Mouse (Mus musculus) midbrain, embryonic 14.5 days (tissue): ENCODE data around the gene Grhl1. TPM values are rescaled to one million over a fixed set of nuclear protein-coding genes. Genes with fewer than 3 reads are reported as not detected.

Experiments used
- ATAC-seq: fragments of 200-750 bp; cut with Nextera tagmentation; 2 replicates; pipeline ENCODE4 v1.8.0; 2017; ENCODE audit warnings: moderate number of reproducible peaks, moderate library complexity; ENCODE audit not compliant: low FRiP score, low TSS enrichment
- DNase-seq: peaks from one replicate; pipeline ENCODE4 v3.0.0-alpha.2; 2015
- H3K27ac ChIP-seq: fragments of 300-500 bp; sonication (generic); replicated peaks from 2 replicates; pipeline ENCODE4 v1.5.1; 2014; ENCODE audit warnings: mild to moderate bottlenecking, low read depth, low read length, moderate library complexity
- H3K27me3 ChIP-seq: fragments of 300-500 bp; sonication (generic); 2 replicates; pipeline ENCODE4 v1.6.1; 2014; ENCODE audit warnings: low read length, control low read depth, mixed read lengths; ENCODE audit not compliant: control insufficient read depth, insufficient read depth
- H3K36me3 ChIP-seq: fragments of 300-500 bp; sonication (generic); 2 replicates; pipeline ENCODE4 v1.6.1; 2014; ENCODE audit warnings: low read length, control low read depth; ENCODE audit not compliant: control insufficient read depth, insufficient read depth
- H3K4me1 ChIP-seq: fragments of 300-500 bp; sonication (generic); 2 replicates; pipeline ENCODE4 v1.6.1; 2014; ENCODE audit warnings: mild to moderate bottlenecking, antibody characterized with exemption, low read length, control low read depth; ENCODE audit not compliant: control insufficient read depth, insufficient read depth
- H3K4me2 ChIP-seq: fragments of 300-500 bp; sonication (generic); 2 replicates; pipeline ENCODE4 v1.6.1; 2014; ENCODE audit warnings: mild to moderate bottlenecking, low read length, moderate library complexity
- H3K4me3 ChIP-seq: fragments of 300-500 bp; sonication (generic); replicated peaks from 2 replicates; pipeline ENCODE4 v1.5.1; 2014; ENCODE audit warnings: low read depth, low read length
- H3K9ac ChIP-seq: fragments of 300-500 bp; sonication (generic); replicated peaks from 2 replicates; pipeline ENCODE4 v1.6.1; 2014; ENCODE audit warnings: mild to moderate bottlenecking, low read length, moderate library complexity
- H3K9me3 ChIP-seq: fragments of 300-500 bp; sonication (generic); 2 replicates; pipeline ENCODE4 v1.6.1; 2016; ENCODE audit warnings: low read length, control low read depth, mixed read lengths; ENCODE audit not compliant: control insufficient read depth
- WGBS: fragments of 180-500 bp; shearing (Covaris S2); extraction: QIAGEN DNeasy Blood & Tissue Kit; methylation state at CpG from one replicate; pipeline ENCODE4 v1.1.7; 2014; 5-methylcytosine and 5-hydroxymethylcytosine counted together
- polyA plus RNA-seq: library from polyadenylated mRNA; unstranded; fragments of >200 nt; fragmentation: Nextera tagmentation; extraction: Ambion mirVana; gene quantifications from 2 replicates; pipeline ENCODE4 v1.2.1, GENCODE M21; 2014

The Grhl1 gene
- polyA plus RNA-seq, 1 experiment from 2014 or later: 0.66 TPM

GRCm38 (mm10) chr12:24644125-24644571 lies 72.1 kb downstream of the Grhl1 start:
- ATAC-seq (no peak), DNase-seq (no peak)
- H3K4me1 ChIP-seq: no peaks in the 10 kb centered on the region
- H3K9me3 ChIP-seq: no peaks in the 10 kb centered on the region
- H3K36me3 ChIP-seq: no peaks in the 10 kb centered on the region
- H3K4me2 ChIP-seq: no peak overlapping the region
- no peak overlapping the region for H3K27ac ChIP-seq
- H3K27me3 ChIP-seq: no peaks in the 10 kb centered on the region
- H3K4me3 ChIP-seq: no peak overlapping the region
- H3K9ac ChIP-seq: no peak overlapping the region
- WGBS: 33% methylated on average over 1 of the region's 1 CpGs

- no peaks in the 10 kb centered on the region for H3K9me3 ChIP-seq
- ATAC-seq: no peak
- no peaks in the 10 kb centered on the region for H3K27me3 ChIP-seq
- 85% methylated on average over 6 of the region's 6 CpGs for WGBS
- no peaks in the 10 kb centered on the region for H3K36me3 ChIP-seq
- H3K4me3 ChIP-seq: no peak overlapping the region
- H3K9ac ChIP-seq: no peak overlapping the region
- DNase-seq: no peak
- peaks cover 4% of the 10 kb centered on the region; the same call in 1 of the 2 replicates for H3K4me1 ChIP-seq
- no peak overlapping the region for H3K27ac ChIP-seq
- H3K4me2 ChIP-seq: no peak overlapping the region
Observed at GRCm38 (mm10) chr12:24645901-24646300, 73.8 kb downstream of the Grhl1 start.

GRCm38 (mm10) chr12:24648094-24648493 lies 76.0 kb downstream of the Grhl1 start:
- WGBS: 61% methylated on average over 1 of the region's 1 CpGs

GRCm38 (mm10) chr12:24650415-24651062 lies 78.5 kb downstream of the Grhl1 start:
- Histone ChIP-seq H3K9ac (peak overlapping the region; percentile 93), H3K9me3 (no peaks in the 10 kb centered on the region), H3K4me2 (peak overlapping the region; percentile 71), H3K36me3 (peaks cover 22% of the 10 kb centered on the region), H3K4me3 (peak overlapping the region; percentile 92), H3K27ac (peak overlapping the region; percentile 93), H3K27me3 (no peaks in the 10 kb centered on the region), H3K4me1 (peaks cover 21% of the 10 kb centered on the region)
- no peak; the same call in 1 of the 2 replicates for ATAC-seq
- DNase-seq: no peak
- 3% methylated on average over 22 of the region's 22 CpGs for WGBS

More at GRCm38 (mm10) chr12:24648094-24648493, 76.0 kb downstream of the Grhl1 start:
- Histone ChIP-seq H3K4me2 (no peak overlapping the region), H3K27me3 (no peaks in the 10 kb centered on the region), H3K9me3 (no peaks in the 10 kb centered on the region), H3K9ac (no peak overlapping the region), H3K36me3 (no peaks in the 10 kb centered on the region), H3K4me1 (peaks cover 16% of the 10 kb centered on the region), H3K4me3 (no peak overlapping the region), H3K27ac (no peak overlapping the region)
- DNase-seq (no peak), ATAC-seq (no peak)

- ATAC-seq (peak; percentile 94), DNase-seq (peak; percentile 98)
- Histone ChIP-seq H3K4me2 (peak within 1 kb of the TSS; percentile 71), H3K4me1 (peaks cover 21% of the 10 kb centered on the region), H3K4me3 (peak within 1 kb of the TSS; percentile 92), H3K27me3 (no peaks in the 10 kb centered on the region), H3K9me3 (no peaks in the 10 kb centered on the region), H3K9ac (peak within 1 kb of the TSS; percentile 93), H3K36me3 (peaks cover 27% of the 10 kb centered on the region), H3K27ac (peak within 1 kb of the TSS; percentile 93)
- under 1% methylated on average over 68 of the region's 68 CpGs for WGBS
Observed at GRCm38 (mm10) chr12:24651063-24651557, 79.0 kb downstream of the Grhl1 start, which contains the start of gene Klf11. Klf11 (plus strand) TSS chr12:24651274.

GRCm38 (mm10) chr12:24651642-24652342 lies 79.7 kb downstream of the Grhl1 start:
- no peaks in the 10 kb centered on the region for H3K9me3 ChIP-seq
- peak overlapping the region; percentile 71 for H3K4me2 ChIP-seq
- H3K27ac ChIP-seq: peak overlapping the region; percentile 93
- peaks cover 28% of the 10 kb centered on the region for H3K4me1 ChIP-seq
- DNase-seq (peak; percentile 94), ATAC-seq (peak; percentile 86)
- peak overlapping the region; percentile 93 for H3K9ac ChIP-seq
- WGBS: 1% methylated on average over 36 of the region's 36 CpGs
- H3K36me3 ChIP-seq: peaks cover 33% of the 10 kb centered on the region
- H3K27me3 ChIP-seq: no peaks in the 10 kb centered on the region
- peak overlapping the region; percentile 92 for H3K4me3 ChIP-seq

GRCm38 (mm10) chr12:24654065-24654862 lies 82.2 kb downstream of the Grhl1 start:
- 91% methylated on average over 16 of the region's 16 CpGs for WGBS
- peaks cover 38% of the 10 kb centered on the region for H3K4me1 ChIP-seq

GRCm38 (mm10) chr12:24656436-24656835 lies 84.4 kb downstream of the Grhl1 start:
- peak overlapping the region; percentile 41 for H3K4me2 ChIP-seq
- no peak overlapping the region; the same call in 1 of the 2 replicates for H3K27ac ChIP-seq
- H3K9me3 ChIP-seq: no peaks in the 10 kb centered on the region
- WGBS: 72% methylated on average over 3 of the region's 3 CpGs
- H3K36me3 ChIP-seq: peaks cover 51% of the 10 kb centered on the region
- H3K9ac ChIP-seq: peak overlapping the region; percentile 47
- H3K4me3 ChIP-seq: 0 out of 2 replicates have a peak overlapping the region, but pooled peaks have one; percentile 7
- no peak for DNase-seq
- H3K27me3 ChIP-seq: no peaks in the 10 kb centered on the region
- ATAC-seq: no peak
- peaks cover 34% of the 10 kb centered on the region for H3K4me1 ChIP-seq

More at GRCm38 (mm10) chr12:24654065-24654862, 82.2 kb downstream of the Grhl1 start:
- H3K27me3 ChIP-seq: no peaks in the 10 kb centered on the region
- DNase-seq (no peak), ATAC-seq (no peak)
- no peak overlapping the region for H3K27ac ChIP-seq
- H3K4me3 ChIP-seq: no peak overlapping the region
- no peak overlapping the region for H3K4me2 ChIP-seq
- H3K9me3 ChIP-seq: no peaks in the 10 kb centered on the region
- H3K36me3 ChIP-seq: peaks cover 39% of the 10 kb centered on the region
- H3K9ac ChIP-seq: no peak overlapping the region
